Mouse (Mus musculus) thymus, postnatal 36 days (tissue): ENCODE results near the gene Gm26620.
A peak's percentile ranks its signal among the peaks of the same experiment; 100 is the strongest.

Source experiments
- DNase-seq, 2 experiments: peaks; one replicate each; pipeline ENCODE4 v3.0.0; 2022; ENCODE audit warnings: mixed read lengths in 2 of 2

Gm26620 gene

GRCm38 (mm10) chr1:170912891-170913615 lies 28.2 kb downstream of the Gm26620 start, which contains the start of gene Fcrlb:
Gene Fcrlb, minus strand, starts transcription at chr1:170912941.
- no peak for DNase-seq

- DNase-seq, result no peak
Observed at GRCm38 (mm10) chr1:170915657-170916056, 30.8 kb downstream of the Gm26620 start.

GRCm38 (mm10) chr1:170919308-170919707 lies 34.4 kb downstream of the Gm26620 start:
- no peak for DNase-seq

- DNase-seq, result peak; percentile 22 to 26
Observed at GRCm38 (mm10) chr1:170924485-170924884, 39.6 kb downstream of the Gm26620 start.

- DNase-seq, result no peak
Observed at GRCm38 (mm10) chr1:170926941-170927340, 42.1 kb downstream of the Gm26620 start.

- no peak for DNase-seq
Observed at GRCm38 (mm10) chr1:170927378-170927777, 42.5 kb downstream of the Gm26620 start, which contains the start of gene Fcrla. Gene Fcrla, minus strand, starts transcription at chr1:170927583.

- no peak for DNase-seq
Observed at GRCm38 (mm10) chr1:170928467-170928866, 43.6 kb downstream of the Gm26620 start.

GRCm38 (mm10) chr1:170929245-170929644 lies 44.4 kb downstream of the Gm26620 start:
- no peak for DNase-seq

GRCm38 (mm10) chr1:170932043-170932442 lies 47.2 kb downstream of the Gm26620 start:
- no peak for DNase-seq

- DNase-seq, result no peak
Observed at GRCm38 (mm10) chr1:170933386-170933920, 48.6 kb downstream of the Gm26620 start.

GRCm38 (mm10) chr1:170933940-170934339 lies 49.1 kb downstream of the Gm26620 start:
- no peak for DNase-seq

- DNase-seq, result no peak
Observed at GRCm38 (mm10) chr1:170934383-170934782, 49.5 kb downstream of the Gm26620 start.
